Mouse (Mus musculus) embryo, embryonic 11 days (tissue): ENCODE data around the gene Ptprt.

Experiments
- DNase-seq: peaks from one replicate; pipeline ENCODE4 v3.0.0-alpha.2; 2015

The Ptprt gene

DNA sequence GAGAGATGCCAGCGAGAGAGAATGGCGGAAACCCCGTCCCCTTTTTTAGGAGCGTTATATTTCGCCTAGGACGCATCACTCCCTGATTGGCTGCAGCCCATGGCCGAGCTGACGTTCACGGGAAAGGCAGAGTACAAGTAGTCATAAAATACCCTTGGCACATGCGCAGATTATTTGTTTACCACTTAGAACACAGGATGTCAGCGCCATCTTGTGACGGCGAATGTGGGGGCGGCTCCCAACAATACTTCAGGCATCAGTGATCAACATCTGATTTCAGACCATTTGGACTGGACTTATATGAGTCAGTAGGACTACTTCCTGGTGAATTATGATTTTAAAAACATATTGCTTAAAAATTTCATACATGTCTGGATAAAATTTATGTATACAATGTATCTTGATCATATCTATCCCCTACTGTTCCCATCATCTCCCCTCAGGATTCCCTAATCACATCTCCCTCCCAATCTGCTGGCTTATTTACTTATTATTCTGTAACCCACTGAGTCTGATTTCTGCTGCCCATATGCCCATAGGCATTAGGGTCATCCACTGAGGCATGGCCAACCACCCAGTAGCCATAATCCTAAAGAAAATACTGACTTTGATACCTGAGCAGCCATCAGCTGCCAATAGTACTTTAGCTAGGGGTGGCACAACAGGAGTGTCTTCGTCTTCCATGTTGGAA is 1148.9 kb downstream of the Ptprt start:
- peak; percentile 47 for DNase-seq

DNA sequence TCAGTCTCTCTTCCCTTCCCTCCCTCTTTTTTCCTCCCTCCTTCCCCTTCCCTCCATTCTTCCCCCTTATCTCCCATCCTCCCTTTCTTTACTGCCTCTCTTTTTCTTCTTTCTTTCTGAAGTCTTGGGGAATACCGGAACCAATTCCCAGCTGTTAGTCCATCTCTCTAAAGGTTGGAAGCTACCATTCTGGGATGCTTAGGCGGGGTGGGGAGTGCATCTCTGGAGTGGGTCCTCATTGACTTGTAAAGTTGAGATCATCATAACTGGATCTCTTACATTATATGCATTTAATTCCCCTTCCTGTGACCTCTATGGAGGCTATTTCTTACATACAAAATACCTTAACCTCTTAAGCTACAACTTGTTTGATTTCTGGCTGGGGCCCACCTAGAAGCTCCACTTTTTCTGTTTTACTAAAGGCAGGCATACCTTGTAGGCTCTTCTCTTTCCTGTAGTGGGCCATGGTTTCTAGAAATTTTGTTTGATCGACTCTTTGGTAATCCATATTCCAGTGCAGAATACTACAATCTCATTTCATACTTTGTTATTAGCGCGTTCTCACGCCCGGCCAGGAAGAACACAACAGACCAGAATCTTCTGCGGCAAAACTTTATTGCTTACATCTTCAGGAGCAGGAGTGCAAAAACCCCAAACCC is 1149.7 kb downstream of the Ptprt start:
- peak; percentile 21 for DNase-seq

DNA sequence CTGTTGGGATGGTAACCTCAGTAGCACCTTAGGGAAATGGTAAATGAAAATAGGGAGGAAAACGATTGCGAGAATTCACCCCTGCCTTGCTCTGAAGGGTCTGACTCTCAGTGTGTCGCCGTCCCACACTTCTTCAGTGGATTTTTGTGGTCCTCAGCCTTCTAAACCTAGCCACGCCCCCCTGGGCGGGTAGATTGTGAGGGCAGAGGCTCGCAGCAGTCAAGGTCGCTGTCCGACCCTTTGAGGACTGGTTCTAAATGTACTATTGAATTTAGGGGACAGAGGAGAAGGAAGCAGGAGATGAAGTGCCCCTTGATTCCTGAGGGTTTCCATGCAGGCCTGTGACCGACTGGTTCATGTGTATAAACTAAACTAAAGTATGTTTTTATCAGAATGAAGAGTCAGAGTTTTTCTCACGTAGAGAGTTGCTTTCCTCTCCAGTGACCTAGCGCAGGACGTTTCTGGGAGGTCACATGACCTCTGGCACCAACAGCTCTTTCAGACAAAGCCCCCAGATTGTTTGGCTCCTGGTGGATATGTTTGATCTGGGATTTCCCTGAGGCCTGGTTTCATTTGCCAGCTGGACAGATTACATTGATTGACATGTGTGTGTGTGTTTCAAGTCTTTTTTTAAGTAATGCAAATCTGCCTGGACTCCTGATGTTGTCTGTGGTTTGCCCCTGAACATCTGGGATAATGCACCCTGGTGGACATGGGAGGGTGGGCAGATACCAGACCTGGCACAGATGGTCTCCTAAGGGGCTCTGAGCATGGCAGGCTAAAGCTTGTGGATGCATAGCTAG is 1161.6 kb downstream of the Ptprt start:
- peak; percentile 69 for DNase-seq

DNA sequence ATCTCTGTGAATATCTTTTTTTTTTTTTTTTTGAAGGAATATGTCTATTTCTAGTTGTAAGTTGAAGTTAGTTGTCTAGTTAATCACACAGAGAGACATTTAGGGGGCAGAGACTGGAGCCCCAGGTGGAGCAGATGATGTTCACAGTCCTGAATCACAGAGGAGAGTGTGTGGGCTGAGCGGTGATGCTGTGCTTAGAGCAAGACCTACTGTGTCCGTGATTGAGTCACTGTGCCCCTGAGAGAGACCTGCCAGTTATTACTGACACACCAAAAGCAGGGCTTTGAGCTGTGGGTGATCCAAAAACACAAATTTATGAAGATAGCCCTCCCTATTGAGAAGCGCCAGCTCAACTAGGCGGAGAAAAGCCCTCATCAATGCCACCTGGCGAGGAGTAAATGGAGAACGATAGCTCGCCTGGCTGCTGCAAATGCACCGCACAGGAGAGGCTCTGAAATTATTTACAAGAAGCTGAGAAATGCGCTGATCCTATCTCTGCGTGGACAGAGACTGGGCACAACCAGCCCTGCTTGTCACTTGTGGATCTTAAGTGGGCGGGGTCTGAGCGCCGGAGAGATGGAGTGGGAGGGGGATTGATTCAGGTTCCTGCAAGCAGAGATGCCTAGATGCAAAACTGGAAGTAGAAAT is 1162.4 kb downstream of the Ptprt start:
- peak; percentile 26 for DNase-seq

DNA sequence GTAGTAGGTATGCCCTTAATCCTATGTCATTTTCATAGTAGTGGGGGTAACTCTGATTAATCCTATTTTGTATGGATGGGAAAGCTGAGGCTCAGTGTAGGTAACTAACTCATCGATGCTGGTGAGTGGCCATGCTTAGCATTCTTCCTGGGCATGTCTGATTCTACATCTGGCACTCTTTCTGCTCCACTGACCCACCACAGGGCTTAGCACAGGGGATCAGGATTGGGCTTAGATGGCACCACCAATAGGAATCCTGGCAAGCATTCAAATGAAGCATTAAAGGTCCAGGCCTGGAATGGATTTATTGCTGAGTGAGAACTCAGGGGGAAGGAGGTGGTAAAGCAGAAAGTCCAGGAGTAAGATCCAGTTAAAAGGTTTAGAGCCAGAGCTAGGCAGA is 1179.2 kb downstream of the Ptprt start:
- DNase-seq = no peak

DNA sequence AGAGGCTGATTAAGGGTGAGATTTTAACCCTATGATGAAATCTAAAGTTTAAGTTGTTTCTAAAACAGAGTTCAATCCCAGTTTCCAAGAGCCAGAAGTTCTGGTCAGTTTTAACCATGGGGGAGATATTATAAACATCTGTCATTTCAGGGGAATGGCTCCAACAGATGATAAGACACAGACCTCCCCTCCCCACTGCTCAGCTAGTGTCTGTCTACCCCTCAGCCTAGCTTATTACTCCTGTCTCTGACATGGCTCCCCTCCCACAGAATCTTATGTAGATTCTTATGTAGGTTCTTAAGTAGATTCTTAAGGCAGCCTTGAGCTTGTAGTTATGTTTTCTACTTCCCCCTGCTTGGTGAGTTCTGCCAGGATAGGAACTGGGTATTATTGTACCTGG is 1180.5 kb downstream of the Ptprt start:
- DNase-seq = no peak
